Mouse (Mus musculus) embryo, embryonic 11 days (tissue): Measurements from ENCODE around the gene Tnfsf10.

Source experiments
- DNase-seq: peaks from one replicate; pipeline ENCODE4 v3.0.0-alpha.2; 2015

Tnfsf10 gene

DNA sequence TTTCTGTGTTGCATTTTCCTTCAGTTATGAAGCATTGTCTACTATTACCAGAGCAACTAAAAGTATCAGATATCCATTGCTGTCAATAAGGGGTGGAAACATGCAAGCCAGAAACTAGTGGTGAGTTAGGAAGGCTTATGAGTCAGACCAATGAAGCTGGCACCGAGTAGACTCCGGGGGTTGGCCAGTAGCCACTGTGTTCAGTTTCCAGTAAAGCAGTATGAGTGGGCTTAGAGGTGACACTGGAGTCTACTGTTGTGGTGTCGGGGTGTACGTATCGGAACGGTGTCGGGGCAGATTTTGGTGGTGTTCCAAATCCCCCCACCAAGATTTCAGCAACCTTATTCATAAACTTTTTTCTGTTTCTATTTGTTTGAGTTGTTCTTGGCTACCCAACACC lies 5.9 kb upstream of the Tnfsf10 start:
- DNase-seq, result no peak

DNA sequence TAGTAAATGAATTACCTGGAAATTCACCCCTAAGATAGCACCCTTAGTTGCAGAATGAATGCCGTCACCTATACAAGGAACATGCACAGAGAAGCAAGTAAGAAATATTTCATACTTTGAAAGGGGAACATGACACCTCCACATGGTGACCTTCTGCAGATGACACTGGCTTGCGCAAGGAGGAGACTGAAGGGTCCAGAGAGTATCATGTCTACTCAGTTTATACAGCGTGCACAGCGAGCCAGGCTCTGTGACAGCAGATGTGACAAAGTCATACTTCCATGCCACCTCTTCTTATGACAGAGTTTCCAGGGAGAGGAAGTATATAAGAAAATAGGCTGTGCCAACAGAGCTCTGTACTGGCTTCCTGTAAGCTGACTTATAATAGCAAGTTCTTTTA lies 5.4 kb upstream of the Tnfsf10 start:
- no peak for DNase-seq

DNA sequence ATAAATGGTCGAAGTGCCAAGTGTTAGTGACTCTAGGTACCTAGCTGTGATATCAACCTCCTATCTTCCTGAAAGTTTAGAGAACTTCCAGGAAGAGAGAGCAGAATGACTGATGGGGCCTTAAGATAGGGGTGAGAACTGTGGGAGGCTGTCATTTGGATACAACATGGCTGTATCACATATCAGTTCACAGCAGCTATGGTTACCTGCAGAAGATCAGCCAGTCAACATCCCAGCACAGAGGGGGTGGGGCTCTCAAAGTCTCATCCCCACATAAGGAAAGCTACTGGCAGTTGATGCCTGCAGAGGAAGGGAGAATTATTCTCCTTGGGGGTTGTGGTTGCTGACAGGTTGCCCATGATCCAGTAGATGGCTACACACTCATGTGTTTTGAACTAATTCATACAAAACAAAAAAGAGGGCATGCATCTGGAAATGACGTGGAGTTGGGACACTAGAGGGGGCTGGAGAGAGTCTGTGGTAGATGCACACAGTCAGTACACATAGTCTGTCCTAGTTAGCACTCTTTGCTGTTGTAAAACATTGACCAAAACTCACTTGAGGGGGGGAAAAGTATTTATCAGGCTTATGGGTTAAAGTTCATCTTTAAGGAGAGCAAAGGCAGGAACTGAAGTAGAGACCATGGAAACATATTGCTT lies 2.2 kb upstream of the Tnfsf10 start:
- no peak for DNase-seq

DNA sequence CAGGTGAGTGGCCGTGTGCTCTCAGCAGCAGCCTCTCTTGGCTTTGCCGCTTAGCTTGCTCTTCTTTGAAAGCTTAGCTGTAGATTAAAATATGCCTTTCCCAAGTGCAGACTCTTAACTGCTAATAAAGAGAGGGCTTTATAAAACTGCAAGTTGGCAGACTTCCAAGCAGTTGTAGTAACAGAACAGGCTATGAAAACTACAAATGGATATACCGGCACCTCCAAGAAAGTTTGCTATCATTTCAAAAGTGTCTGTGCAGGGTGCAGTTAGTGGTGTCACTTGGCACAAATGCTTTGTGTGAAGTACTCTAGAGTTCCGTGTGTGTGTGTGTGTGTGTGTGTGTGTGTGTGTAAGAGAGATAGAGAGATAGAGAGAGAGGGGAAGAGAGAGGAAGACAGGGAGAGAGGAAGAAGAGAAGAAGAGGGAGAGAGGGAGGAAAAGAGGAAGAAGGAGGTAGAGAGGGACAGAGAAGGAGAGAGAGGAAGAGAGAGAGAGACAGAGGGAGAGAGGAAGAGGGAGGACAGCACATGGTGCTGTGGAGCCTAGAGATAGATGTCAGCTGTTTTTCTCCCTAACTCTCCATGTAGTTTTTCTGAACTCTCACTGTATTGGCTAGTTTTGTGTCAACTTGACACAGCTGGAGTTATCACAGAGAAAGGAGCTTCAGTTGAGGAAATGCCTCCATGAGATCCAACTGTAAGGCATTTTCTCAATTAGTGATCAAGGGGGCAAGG lies 628 bp downstream of the Tnfsf10 start:
- DNase-seq, result no peak

DNA sequence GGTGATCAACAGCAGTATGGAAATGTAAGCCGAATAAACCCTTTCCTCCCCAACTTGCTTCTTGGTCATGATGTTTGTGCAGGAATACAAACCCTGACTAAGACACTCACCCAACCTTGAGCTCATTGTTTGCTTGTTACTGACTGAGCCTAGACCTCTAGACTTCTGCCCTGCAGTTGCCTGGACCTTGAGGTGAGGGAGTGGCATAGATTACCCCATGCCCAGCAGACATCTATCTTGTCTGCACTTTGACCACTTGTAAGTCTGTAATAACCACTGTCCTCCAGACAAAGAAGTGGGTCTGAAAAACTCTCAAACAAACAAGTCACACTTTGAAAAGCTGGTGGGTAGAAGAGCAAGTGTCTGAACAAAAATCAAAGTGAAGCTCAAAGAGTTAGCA lies 2.8 kb downstream of the Tnfsf10 start:
- no peak for DNase-seq

DNA sequence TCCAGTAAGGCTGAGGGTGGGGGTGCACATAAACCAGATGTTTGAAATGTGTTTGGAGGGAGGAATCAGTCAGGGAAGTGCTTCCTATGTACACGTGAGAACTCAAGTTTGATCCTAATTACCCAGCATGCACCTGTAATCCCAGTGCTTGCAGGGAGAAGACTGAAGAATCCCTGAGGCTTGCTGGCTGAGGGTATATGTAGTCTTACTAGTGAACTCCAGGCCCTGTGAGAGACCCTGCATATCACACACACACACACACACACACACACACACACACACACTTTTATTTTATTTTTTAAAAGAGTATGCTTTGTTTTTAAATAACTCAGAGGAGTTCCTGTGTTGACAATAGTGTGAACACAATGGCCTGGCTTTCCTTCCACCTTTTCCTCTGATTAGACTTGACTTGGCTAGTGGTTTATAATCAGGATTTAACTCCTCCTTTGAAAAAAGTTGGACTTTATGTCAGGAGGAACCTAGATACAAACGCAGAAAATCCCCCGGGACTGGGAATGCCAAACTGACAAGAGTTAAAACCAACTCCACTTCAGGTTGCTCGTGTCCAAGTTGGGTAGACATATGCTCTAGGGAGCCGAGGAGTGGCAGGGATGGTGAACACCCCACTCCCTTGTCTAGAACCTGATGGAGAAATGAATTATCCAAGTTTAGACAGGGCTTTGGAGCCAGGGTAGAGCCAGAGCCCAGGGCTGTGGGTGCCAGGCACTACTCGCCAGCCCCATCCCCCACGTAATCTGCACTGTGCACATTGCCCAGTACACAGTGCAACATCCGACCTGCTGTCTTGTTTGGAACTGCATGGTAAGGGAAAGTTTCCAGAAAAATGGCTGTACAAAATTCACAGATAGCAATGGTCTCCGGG lies 4.0 kb downstream of the Tnfsf10 start:
- no peak for DNase-seq

DNA sequence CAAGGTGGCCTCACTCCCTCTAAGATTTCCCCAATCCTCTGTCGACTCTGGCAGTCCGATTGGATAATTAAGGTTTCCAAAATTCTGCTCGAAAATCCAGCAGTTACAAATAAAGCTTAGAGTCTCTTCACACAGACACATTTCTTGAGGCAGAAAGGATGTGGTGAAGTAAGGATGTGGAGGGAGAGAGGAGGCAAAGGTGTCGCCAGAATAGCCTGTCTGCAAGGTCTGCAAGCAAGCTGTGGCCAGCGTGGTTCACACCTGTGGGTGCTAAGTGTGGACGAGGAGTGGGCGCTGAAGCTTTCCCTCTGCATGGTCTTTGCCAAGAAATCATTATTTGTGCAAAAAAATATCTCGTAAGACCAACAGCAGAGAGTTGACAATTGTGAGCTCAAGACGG lies 5.8 kb downstream of the Tnfsf10 start:
- no peak for DNase-seq

DNA sequence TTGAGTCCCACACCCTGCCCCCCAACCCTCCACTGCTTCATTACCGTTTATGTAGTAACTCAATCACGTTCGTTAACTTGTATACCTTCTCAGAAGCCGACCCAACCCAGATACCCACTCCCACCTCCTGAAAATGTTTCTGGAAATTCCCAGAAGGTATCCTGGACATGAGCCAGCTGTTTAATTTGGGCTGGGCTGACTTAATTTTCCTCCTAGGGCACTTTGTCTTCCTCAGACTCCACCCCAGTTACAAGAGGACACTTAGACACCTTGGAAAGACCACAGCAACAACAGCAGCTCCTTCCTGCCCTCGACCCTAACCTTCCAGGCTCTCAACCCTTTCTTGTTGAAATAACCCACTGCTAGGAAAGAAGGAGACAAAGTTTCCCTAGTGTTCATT lies 6.7 kb downstream of the Tnfsf10 start:
- DNase-seq, result no peak

DNA sequence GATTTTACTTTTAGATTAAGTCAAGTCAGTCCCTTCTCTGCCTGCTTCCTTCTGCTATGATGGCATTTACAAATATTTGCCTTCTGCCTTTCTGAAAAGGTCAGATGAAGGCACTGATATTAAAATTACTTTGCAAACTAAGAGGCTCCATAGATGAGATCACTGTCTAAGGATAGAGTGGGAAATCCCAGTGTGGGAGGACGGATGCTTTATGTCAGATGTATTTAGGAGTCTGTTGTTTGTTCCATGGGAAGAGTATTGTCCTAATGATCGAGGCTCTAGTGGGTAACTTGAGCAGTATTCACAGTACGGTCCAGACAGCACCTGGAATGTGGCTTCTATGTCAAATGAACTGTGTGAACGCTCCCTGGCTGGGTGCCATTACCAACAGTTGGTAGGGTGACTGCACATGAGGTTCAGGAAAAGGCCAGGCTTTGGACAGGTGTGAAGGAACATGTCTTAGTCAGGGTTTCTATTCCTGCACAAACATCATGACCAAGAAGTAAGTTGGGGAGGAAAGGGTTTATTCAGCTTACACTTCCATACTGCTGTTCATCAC lies 9.9 kb downstream of the Tnfsf10 start:
- DNase-seq, result no peak

DNA sequence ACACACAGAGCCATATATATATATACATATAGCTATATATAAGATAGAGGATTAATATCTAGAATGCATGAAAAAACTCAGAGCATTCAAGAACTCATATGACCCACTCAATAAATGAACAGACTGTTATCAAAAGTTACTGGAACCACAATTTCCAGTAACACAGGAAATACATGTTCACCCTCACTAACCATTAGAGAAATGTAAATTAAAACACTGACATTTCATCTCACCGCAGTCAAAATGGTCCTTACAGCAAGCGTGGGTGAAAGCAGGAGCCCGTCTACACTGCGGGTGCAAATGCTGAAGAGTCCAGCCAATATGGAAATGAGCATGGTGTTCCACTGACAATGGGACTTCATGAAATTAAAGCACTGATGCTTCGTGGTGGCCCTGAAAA lies 13.9 kb downstream of the Tnfsf10 start:
- DNase-seq, result no peak

DNA sequence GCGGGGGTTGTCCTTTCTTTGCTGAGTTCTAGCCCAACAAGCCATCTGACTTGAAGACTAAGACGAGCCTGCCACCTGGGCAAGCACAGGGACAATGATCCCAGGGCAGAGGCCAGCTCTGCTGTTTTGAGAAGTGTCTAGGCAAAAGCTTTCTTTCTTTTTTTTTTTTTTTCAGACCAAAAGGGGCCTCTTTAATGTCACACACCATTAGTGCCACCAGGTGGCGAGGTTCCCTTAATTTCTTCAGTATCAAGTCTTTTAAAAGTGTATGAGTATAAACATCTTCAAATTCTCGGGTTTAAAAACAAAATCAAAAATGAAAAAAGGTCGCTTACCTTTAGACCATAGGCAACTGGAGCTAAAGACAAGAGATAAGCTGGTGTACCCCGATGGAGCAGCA lies 21.6 kb downstream of the Tnfsf10 start:
- peak; percentile 57 for DNase-seq

DNA sequence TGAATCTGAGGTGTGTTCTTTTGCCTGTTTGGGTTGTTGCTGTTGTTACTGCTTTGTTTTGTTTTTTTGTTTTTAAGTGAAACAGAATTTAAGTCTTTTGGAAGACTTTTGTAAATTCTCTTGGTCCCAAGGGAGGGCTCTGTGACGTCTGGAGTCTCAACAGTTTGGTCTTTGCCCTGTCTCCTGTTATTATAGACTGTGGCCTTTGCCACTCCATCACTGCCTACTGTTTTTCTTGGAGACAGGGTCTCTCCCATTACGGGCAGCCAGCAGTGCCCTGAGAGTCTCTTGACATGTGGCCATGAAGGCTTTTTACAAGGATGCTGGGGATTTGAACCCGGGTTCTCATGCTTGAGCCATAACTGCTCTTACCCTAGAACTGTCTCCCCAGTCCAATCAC lies 22.1 kb downstream of the Tnfsf10 start:
- no peak for DNase-seq

DNA sequence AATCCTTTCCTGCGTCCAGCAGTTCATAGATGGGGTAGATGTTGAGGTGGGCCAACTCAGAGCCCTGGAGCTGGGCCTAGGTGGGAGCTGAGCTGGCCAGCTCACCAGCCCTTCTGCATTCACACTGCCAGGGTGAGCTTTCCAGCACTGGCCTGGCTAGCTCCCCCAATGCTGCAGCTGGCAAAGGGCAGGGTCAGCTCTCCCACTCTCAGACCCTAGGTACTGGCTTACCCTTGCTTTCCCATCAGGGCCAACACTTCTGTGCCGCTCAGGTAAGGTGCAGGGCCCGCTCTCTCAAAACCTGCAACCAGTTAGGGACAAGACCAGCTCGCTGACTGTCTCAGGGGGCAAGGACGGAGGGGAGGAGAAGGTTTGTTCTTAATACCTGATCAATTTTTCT lies 23.9 kb downstream of the Tnfsf10 start:
- DNase-seq, result no peak

DNA sequence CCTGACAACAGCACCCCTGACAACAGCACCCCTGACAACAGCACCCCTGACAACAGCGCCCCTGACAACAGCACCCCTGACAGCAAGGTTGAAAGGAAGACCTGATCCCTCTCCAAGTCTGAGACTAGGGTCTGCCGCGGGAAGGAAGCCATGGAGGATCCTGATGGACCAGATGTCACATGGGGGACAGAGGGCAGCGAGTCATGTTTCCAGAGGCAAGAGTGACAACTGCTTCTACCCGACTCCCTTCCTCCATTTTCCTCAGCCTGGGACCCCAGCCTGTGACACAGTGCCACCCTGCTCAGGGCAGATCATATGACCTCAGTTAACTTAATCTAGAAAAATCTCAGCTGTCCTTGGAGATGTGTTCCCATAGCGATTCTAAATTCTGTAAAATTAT lies 25.6 kb downstream of the Tnfsf10 start:
- no peak for DNase-seq

DNA sequence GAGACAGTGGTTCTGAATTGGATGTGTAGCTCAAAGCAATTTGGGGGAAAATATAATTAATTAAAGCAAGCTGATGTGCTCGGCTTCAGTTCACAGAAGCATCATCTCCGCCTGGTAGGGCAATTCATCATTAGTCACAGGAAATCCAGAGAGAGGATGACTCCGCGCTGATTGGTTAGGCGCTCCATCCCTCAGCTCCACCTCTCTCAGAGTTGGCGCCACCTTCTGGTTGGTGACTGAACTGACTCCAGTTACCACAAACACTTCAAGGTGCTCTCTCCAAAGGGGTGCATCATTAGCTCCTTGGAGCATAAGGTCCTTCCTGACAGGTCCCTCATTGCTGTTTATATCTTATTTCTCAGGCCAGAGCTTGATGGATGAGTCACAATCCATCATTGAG lies 28.7 kb downstream of the Tnfsf10 start:
- peak; percentile 7 for DNase-seq

DNA sequence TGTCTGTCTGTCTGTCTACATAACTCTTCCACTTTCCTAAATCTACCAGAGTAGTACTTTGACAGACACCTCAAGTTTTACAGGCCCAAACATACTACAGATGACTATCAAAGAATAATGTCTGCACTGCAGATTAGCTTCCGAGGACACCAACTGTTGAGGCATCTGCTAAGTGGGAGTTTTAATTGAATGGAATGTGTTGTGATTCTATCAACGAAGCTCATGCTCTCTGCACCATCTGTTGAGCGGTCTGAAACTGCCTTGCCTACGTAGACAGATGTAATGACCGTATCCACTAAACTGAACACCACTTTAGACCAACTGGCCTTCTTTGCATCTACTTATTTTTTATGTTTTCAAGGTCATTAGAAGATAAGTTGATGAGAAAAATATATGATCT lies 31.6 kb downstream of the Tnfsf10 start:
- DNase-seq, result no peak

DNA sequence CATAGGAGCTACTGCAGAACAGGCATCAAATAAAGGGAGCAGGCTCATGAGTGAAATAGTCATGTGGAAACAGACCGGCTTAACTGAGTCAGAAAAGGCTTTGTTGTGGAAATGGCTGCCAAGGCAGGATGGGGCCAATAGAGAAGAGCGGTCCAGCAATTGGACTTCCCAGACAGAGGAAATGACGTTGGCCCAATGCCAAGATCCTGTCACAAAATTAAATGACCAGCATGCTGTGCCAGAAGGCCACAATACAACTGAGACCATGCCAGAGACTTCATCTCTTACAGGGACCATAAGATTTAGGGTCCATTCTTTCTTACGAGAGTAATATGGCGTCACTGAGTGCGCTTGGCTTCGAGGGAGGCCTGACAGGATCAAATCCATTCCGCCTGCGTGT lies 34.3 kb downstream of the Tnfsf10 start:
- no peak for DNase-seq

DNA sequence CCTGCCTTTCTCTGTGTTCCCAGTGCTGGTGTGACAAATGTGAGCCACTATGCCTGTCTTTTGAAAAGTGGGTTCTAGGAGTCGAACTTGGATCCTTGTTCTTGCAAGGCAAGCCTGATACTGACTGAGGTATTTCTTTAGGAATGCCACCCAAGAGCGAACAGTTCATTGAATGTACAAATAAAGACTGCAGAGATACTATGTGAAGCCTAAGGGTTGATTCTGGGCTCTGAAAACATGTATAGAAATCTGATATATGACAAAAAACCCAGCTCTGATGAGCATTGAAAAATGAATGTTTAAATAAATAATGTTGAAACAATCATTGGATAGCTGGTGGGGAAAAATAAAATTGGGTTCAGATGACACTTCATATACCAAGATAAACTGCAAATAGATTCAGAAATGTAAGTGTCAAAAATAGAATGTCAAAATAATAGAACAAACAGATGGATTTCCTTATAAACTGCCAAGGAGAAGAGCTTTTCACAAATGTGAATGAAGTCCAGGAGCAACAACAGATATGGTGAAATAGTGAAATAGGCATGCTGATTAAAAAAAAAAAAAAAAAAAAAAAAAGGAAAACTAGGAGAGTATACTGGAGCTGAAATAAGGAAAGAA lies 42.4 kb downstream of the Tnfsf10 start:
- DNase-seq, result no peak

DNA sequence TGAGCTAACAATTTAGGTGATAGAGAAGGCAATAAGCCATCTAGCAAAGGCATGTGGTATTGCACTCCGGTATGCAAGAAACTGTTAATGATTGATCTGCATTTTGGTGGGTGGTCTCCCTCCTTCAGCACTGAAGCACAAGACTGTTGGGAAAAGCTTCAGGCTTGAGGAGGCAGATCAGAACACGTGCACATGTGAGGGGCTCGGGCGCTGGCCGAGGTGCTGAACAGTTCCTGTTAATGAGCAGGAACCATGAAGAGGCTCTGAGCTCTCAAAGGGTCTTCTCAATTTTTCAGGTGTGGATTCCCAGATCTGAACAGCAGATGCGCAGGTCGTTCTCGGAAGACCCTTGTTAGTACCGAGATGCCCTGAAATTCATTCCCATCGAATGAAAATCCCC lies 53.3 kb downstream of the Tnfsf10 start:
- DNase-seq, result peak; percentile 84

DNA sequence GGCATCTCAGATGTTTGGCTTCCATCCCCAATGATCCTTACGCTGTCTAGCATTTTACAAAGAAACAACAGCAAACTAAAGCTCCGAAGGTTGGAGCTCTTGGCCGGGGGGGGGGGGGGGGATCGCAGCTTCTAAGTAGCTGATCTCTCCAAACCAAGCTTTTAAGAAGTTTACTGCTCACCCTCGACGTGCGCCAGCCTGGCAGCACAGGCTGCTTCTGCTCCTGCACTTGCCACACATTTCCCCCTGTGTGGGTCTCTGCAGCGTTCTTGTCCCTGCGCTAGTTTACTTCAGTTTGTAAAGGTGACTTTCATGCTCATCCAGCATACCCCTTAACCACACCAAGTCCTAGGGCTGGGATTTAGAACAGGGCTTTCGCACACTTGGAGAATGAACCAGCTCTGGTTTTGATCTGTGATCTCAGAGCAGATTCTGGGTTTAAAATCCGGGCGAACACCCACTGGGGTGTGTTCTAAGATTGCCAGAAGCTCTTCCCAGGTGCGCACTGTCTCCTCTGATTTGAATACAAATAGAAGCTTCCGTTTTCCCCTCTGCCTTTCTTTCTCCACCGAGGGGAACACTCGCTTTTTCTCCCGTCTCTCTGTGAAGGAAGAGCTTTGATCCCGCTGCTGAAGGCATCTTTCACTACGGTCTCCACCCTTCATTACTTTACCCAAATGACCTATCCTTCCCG lies 53.9 kb downstream of the Tnfsf10 start:
- no peak for DNase-seq

DNA sequence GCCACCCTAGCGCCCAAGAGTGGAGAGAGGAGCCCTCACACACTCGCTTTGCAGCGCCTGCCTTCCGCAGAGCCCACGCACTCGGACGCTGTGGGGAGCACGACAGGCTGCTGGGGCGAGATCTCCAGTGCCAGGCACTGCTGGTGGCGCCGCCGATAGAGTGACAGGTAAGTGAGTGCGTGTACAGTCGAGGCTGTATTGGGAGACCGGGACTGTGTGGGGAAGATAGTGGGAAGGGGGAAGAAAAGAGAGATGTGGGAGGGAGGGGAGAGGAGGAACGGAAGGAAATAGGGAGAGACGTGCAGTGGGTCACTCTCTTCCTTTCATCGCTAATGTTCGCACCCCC lies 54.4 kb downstream of the Tnfsf10 start, which contains the start of gene Ghsr:
Gene Ghsr, plus strand, starts transcription at position 76 of the 346 bp plus-strand sequence.
- DNase-seq, result no peak
